Mouse (Mus musculus): ENCODE data around the gene Clpx. TPM values are rescaled to one million over a fixed set of nuclear protein-coding genes. Genes with fewer than 3 reads are reported as not detected.

Gene Clpx
- polyA plus RNA-seq (2014; fragmentation: Illumina TruSeq; extraction: RNeasy Lipid Tissue Mini Kit (QIAGEN cat#74804); ENCODE audit: low replicate concordance), result 107 TPM

GRCm38 (mm10) chr9:65293973-65294715 is at the start of gene Clpx:
Gene Clpx, plus strand, starts transcription at chr9:65294260.

GRCm38 (mm10) chr9:65264959-65265358 is 29.1 kb upstream of the Clpx start, which contains the start of gene Cilp:
Gene Cilp, plus strand, starts transcription at chr9:65265180.

GRCm38 (mm10) chr9:65345854-65346475 is 51.9 kb downstream of the Clpx start, which contains the start of gene Pdcd7:
Gene Pdcd7, plus strand, starts transcription at chr9:65346104.

GRCm38 (mm10) chr9:65360641-65361448 is 66.8 kb downstream of the Clpx start, which contains the start of gene Ubap1l:
Gene Ubap1l, plus strand, starts transcription at chr9:65361041.

Other genes with a start within 250 kb of the Clpx start
- 0.56 TPM for gene Igdcc4, start 192.8 kb upstream of the Clpx start, polyA plus RNA-seq (2014; fragmentation: Illumina TruSeq; extraction: RNeasy Lipid Tissue Mini Kit (QIAGEN cat#74804); ENCODE audit: low replicate concordance)
- gene Igdcc3, start 153.1 kb upstream of the Clpx start, polyA plus RNA-seq (2014; fragmentation: Illumina TruSeq; extraction: RNeasy Lipid Tissue Mini Kit (QIAGEN cat#74804); ENCODE audit: low replicate concordance), result not detected
- gene Parp16, start 98.9 kb upstream of the Clpx start, polyA plus RNA-seq (2014; fragmentation: Illumina TruSeq; extraction: RNeasy Lipid Tissue Mini Kit (QIAGEN cat#74804); ENCODE audit: low replicate concordance), result 5.1 TPM
- 0.89 TPM for gene Cilp, start 29.1 kb upstream of the Clpx start, polyA plus RNA-seq (2014; fragmentation: Illumina TruSeq; extraction: RNeasy Lipid Tissue Mini Kit (QIAGEN cat#74804); ENCODE audit: low replicate concordance)
- 5.3 TPM for gene Pdcd7, start 51.8 kb downstream of the Clpx start, polyA plus RNA-seq (2014; fragmentation: Illumina TruSeq; extraction: RNeasy Lipid Tissue Mini Kit (QIAGEN cat#74804); ENCODE audit: low replicate concordance)
- gene Ubap1l, start 66.8 kb downstream of the Clpx start, polyA plus RNA-seq (2014; fragmentation: Illumina TruSeq; extraction: RNeasy Lipid Tissue Mini Kit (QIAGEN cat#74804); ENCODE audit: low replicate concordance), result not detected
- gene Kbtbd13, start 97.4 kb downstream of the Clpx start, polyA plus RNA-seq (2014; fragmentation: Illumina TruSeq; extraction: RNeasy Lipid Tissue Mini Kit (QIAGEN cat#74804); ENCODE audit: low replicate concordance), result 0.15 TPM
- gene Rasl12, start 104.2 kb downstream of the Clpx start, polyA plus RNA-seq (2014; fragmentation: Illumina TruSeq; extraction: RNeasy Lipid Tissue Mini Kit (QIAGEN cat#74804); ENCODE audit: low replicate concordance), result 0.52 TPM
- 126 TPM for gene Slc51b, start 128.7 kb downstream of the Clpx start, polyA plus RNA-seq (2014; fragmentation: Illumina TruSeq; extraction: RNeasy Lipid Tissue Mini Kit (QIAGEN cat#74804); ENCODE audit: low replicate concordance)
- 24.4 TPM for gene Mtfmt, start 141.5 kb downstream of the Clpx start, polyA plus RNA-seq (2014; fragmentation: Illumina TruSeq; extraction: RNeasy Lipid Tissue Mini Kit (QIAGEN cat#74804); ENCODE audit: low replicate concordance)
- 106 TPM for gene Spg21, start 166.7 kb downstream of the Clpx start, polyA plus RNA-seq (2014; fragmentation: Illumina TruSeq; extraction: RNeasy Lipid Tissue Mini Kit (QIAGEN cat#74804); ENCODE audit: low replicate concordance)
- gene Ankdd1a, start 225.9 kb downstream of the Clpx start, polyA plus RNA-seq (2014; fragmentation: Illumina TruSeq; extraction: RNeasy Lipid Tissue Mini Kit (QIAGEN cat#74804); ENCODE audit: low replicate concordance), result not detected

Measured in small intestine, adult 10 weeks (tissue).